Mouse (Mus musculus): ENCODE results near the gene Tgfb1i1. TPM values are rescaled to one million over a fixed set of nuclear protein-coding genes. Genes with fewer than 3 reads are reported as not detected.

The Tgfb1i1 gene
- polyA plus RNA-seq, 1 experiment from 2014 or later: 15.0 TPM

DNA sequence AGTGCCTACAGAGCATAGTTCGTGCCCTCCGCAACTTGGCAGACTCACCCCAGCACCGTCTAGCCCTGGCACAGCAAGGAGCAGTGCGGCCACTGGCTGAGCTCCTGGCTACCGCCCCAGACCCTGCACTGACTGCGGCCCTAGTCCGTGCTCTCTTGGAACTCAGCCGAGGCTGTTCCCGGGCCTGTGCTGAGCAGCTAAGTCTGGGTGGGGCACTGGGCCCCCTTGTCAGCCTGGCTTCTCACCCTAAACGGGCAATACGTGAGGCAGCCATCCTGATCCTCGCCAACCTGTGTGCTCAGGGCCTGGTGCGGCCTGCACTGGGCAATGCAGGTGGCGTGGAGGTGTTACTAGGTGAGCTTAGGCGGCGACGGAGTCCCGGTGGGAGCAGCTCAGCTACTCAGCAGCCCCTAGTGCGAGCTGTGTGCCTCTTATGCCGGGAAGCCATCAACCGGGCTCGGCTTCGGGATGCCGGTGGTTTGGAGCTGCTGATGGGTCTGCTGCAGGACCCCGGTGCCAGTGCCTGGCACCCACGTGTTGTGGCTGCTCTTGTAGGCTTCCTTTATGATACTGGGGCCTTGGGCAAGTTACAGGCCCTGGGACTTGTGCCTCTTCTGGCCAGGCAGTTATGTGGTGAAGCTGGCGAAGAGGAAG, 6.4 kb upstream of the Tgfb1i1 start:
- H3K27me3 ChIP-seq (replicated peaks; ENCODE audit: control insufficient read depth, insufficient read depth, low read length): no peaks in the 10 kb centered on the region
- no peak for ATAC-seq
- H3K9ac ChIP-seq (replicated peaks; ENCODE audit: low read depth, low read length): no peak overlapping the region
- H3K4me1 ChIP-seq (replicated peaks; ENCODE audit: control insufficient read depth, insufficient read depth, low read length): peaks cover 12% of the 10 kb centered on the region
- WGBS: 94% methylated on average over 27 of the region's 27 CpGs
- no peaks in the 10 kb centered on the region for H3K36me3 ChIP-seq (ENCODE audit: control insufficient read depth, insufficient read depth)
- no peak overlapping the region for H3K4me3 ChIP-seq (replicated peaks; ENCODE audit: low read length)
- no peak overlapping the region for H3K4me2 ChIP-seq (ENCODE audit: low read length)
- no peaks in the 10 kb centered on the region for H3K9me3 ChIP-seq (ENCODE audit: control insufficient read depth, low read length)
- no peak overlapping the region for H3K27ac ChIP-seq (ENCODE audit: low read length)

DNA sequence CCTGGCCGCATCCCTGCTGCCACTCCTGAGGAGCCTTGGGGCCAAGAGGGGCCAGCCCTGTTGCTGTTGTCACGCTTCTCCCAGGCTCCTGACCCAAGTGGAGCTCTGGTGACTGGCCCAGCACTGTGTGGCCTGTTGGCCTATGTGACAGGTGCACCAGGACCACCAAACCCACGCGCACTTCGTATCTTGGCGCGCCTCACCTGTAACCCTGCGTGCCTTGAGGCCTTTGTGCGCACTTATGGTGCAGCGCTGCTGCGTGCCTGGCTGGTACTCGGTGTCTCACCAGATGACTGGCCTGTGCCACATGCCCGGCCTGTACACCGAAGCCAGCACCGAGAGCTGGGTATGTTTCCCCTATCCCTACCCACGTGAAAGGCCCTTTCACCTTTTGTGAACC, 4.3 kb upstream of the Tgfb1i1 start:
- no peak overlapping the region for H3K4me2 ChIP-seq (ENCODE audit: low read length)
- no peak overlapping the region for H3K9ac ChIP-seq (replicated peaks; ENCODE audit: low read depth, low read length)
- peaks cover 21% of the 10 kb centered on the region for H3K4me1 ChIP-seq (replicated peaks; ENCODE audit: control insufficient read depth, insufficient read depth, low read length)
- no peak for ATAC-seq
- H3K27ac ChIP-seq (ENCODE audit: low read length): no peak overlapping the region
- H3K4me3 ChIP-seq (replicated peaks; ENCODE audit: low read length): no peak overlapping the region
- H3K27me3 ChIP-seq (replicated peaks; ENCODE audit: control insufficient read depth, insufficient read depth, low read length): no peaks in the 10 kb centered on the region
- no peaks in the 10 kb centered on the region for H3K36me3 ChIP-seq (ENCODE audit: control insufficient read depth, insufficient read depth)
- no peaks in the 10 kb centered on the region for H3K9me3 ChIP-seq (ENCODE audit: control insufficient read depth, low read length)
- 94% methylated on average over 16 of the region's 16 CpGs for WGBS

DNA sequence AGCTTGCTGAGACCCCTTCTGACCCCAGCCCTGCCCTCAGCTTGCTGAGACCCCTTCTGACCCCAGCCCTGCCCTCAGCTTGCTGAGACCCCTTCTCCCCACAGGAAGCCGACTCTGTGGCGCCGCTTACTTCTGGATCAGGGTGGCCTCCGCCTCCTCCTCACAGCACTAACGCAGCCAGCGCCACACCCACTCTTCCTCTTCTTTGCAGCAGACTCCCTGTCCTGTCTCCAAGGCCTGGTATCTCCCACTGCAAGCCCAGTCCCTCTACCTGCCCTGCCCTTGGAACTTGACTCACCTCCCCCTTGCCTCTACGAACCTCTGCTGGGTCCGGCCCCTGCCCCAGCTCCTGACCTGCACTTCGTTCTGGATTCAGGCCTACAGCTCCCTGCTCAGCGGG, 2.7 kb upstream of the Tgfb1i1 start:
- WGBS: 63% methylated on average over 10 of the region's 10 CpGs
- Histone ChIP-seq H3K27ac (ENCODE audit: low read length) (no peak overlapping the region), H3K4me1 (replicated peaks; ENCODE audit: control insufficient read depth, insufficient read depth, low read length) (peaks cover 16% of the 10 kb centered on the region), H3K36me3 (ENCODE audit: control insufficient read depth, insufficient read depth) (no peaks in the 10 kb centered on the region), H3K9me3 (ENCODE audit: control insufficient read depth, low read length) (no peaks in the 10 kb centered on the region), H3K9ac (replicated peaks; ENCODE audit: low read depth, low read length) (no peak overlapping the region), H3K27me3 (replicated peaks; ENCODE audit: control insufficient read depth, insufficient read depth, low read length) (no peaks in the 10 kb centered on the region), H3K4me3 (replicated peaks; ENCODE audit: low read length) (no peak overlapping the region), H3K4me2 (ENCODE audit: low read length) (no peak overlapping the region)
- ATAC-seq: no peak

DNA sequence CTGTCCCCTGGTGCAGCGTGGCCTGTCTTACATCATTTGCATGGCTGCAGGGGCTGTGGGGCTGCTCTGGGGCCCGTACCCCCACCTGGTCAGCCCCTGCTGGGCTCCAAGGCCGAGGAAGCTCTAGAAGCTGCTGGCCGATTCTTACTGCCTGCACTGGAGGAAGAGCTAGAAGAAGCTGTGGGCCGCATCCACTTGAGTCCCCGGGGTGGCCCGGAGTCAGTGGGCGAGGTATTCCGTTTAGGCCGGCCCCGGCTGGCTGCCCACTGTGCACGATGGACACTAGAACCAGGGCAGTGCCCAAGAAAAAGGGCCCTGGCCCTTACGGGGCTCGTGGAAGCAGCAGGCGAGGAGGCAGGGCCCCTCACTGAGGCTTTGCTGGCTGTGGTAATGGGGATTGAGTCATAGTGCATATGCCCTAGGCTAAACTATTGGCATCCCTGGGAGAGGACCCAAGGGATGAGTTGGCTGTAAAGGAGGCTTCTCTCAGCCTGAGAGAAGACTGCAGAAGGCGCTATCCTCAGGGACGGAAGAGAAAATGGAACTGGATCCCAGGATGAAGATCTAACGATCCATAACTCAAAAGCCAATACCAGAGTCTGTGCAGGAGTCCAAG, 2.1 kb upstream of the Tgfb1i1 start:
- Histone ChIP-seq H3K4me1 (replicated peaks; ENCODE audit: control insufficient read depth, insufficient read depth, low read length) (peaks cover 14% of the 10 kb centered on the region), H3K4me3 (replicated peaks; ENCODE audit: low read length) (no peak overlapping the region), H3K27ac (ENCODE audit: low read length) (no peak overlapping the region), H3K9me3 (ENCODE audit: control insufficient read depth, low read length) (no peaks in the 10 kb centered on the region), H3K36me3 (ENCODE audit: control insufficient read depth, insufficient read depth) (no peaks in the 10 kb centered on the region), H3K4me2 (ENCODE audit: low read length) (no peak overlapping the region), H3K9ac (replicated peaks; ENCODE audit: low read depth, low read length) (no peak overlapping the region), H3K27me3 (replicated peaks; ENCODE audit: control insufficient read depth, insufficient read depth, low read length) (no peaks in the 10 kb centered on the region)
- ATAC-seq: no peak
- WGBS: 84% methylated on average over 18 of the region's 18 CpGs

DNA sequence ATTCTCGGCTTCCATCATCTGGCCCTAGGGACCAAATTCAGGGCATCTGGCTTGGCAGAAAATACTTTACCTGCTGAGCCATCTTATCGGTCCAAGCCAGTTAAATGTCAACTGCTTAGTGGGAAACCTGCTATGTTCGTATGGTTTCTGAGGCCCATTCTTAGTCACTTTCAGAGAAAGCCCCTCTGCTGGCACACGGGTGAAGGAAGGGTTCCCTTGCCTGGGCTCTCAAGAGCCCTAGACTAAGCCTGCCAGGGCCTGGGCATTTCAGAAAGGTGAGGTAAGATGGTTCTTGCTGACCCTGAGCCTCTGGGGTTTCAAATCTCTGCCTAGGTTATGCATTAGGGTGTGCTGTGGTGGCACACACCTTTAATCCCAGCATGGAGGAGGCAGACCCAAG, 1.1 kb upstream of the Tgfb1i1 start:
- no peak overlapping the region for H3K27ac ChIP-seq (ENCODE audit: low read length)
- no peak overlapping the region for H3K4me3 ChIP-seq (replicated peaks; ENCODE audit: low read length)
- no peak for ATAC-seq
- WGBS: 82% methylated on average over 4 of the region's 4 CpGs
- no peak overlapping the region for H3K4me2 ChIP-seq (ENCODE audit: low read length)
- peaks cover 14% of the 10 kb centered on the region for H3K4me1 ChIP-seq (replicated peaks; ENCODE audit: control insufficient read depth, insufficient read depth, low read length)
- H3K36me3 ChIP-seq (ENCODE audit: control insufficient read depth, insufficient read depth): no peaks in the 10 kb centered on the region
- H3K9ac ChIP-seq (replicated peaks; ENCODE audit: low read depth, low read length): no peak overlapping the region
- H3K27me3 ChIP-seq (replicated peaks; ENCODE audit: control insufficient read depth, insufficient read depth, low read length): no peaks in the 10 kb centered on the region
- no peaks in the 10 kb centered on the region for H3K9me3 ChIP-seq (ENCODE audit: control insufficient read depth, low read length)

DNA sequence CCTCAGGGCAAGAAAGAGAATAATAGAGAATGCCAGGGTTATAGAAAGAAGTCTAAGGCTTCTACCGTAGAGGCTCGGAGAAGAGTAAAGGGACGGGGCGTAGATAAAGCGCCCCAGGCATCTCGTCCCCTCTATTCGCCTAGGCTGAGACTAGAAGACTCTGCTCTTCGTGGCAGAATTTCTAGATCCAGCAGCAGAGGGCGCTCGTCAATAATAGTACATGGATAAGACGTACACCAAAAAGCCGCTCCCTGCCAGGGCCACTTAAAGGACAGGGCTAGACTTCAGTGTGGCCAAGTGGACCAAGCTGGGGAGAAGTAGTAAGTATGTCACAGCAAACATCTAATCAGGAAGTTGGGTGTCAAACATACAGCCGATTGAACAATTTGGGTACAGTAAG, 831 bp downstream of the Tgfb1i1 start:
- ATAC-seq: peak; percentile 88

DNA sequence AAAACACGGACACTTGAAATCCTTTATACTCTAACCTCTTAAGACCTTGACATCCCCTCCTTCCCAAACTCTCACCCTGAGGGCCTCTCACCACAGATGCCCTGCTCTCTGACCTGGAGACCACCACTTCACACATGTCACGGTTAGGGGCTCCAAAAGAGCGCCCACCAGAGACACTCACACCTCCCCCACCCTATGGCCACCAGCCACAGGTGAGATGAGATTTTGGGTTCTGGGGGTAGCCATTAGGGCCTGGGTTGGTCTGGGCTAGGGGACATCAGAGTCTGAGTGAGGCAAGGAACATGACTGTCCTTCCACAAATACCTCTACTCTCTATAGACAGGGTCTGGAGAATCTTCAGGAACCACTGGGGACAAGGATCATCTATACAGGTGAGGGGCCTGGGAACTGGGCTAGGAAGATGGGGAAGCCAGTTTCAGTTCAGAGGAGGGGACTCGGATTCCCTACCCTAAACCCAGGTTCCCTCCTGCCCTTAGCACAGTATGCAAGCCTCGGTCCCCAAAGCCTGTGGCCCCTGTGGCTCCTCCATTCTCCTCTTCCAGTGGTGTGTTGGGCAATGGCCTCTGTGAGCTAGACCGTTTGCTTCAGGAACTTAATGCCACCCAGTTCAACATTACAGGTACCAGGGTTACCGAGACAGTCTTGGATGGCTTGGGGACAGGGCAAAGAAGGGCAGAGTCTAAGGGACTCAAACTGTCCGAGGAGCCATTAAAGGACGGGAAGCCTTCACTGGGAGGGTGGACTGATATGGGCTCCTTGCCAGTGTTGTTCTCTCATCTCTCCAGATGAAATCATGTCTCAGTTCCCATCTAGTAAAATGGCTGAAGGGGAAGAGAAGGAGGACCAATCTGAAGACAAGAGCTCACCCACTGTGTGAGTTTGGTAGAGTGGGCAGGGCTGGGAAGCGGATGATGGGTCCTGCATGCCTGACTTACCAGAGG, 1.8 kb downstream of the Tgfb1i1 start:
- WGBS: 82% methylated on average over 10 of the region's 10 CpGs
- H3K4me2 ChIP-seq (ENCODE audit: low read length): no peak overlapping the region

More for the DNA sequence above, 831 bp downstream of the Tgfb1i1 start:
- Histone ChIP-seq H3K4me1 (replicated peaks; ENCODE audit: control insufficient read depth, insufficient read depth, low read length) (peaks cover 22% of the 10 kb centered on the region), H3K36me3 (ENCODE audit: control insufficient read depth, insufficient read depth) (no peaks in the 10 kb centered on the region), H3K27me3 (replicated peaks; ENCODE audit: control insufficient read depth, insufficient read depth, low read length) (no peaks in the 10 kb centered on the region), H3K9me3 (ENCODE audit: control insufficient read depth, low read length) (no peaks in the 10 kb centered on the region), H3K4me3 (replicated peaks; ENCODE audit: low read length) (peak overlapping the region; percentile 44), H3K9ac (replicated peaks; ENCODE audit: low read depth, low read length) (peak overlapping the region; percentile 61), H3K27ac (ENCODE audit: low read length) (peak overlapping the region; percentile 59), H3K4me2 (ENCODE audit: low read length) (peak overlapping the region; percentile 67)
- 3% methylated on average over 13 of the region's 13 CpGs for WGBS

DNA sequence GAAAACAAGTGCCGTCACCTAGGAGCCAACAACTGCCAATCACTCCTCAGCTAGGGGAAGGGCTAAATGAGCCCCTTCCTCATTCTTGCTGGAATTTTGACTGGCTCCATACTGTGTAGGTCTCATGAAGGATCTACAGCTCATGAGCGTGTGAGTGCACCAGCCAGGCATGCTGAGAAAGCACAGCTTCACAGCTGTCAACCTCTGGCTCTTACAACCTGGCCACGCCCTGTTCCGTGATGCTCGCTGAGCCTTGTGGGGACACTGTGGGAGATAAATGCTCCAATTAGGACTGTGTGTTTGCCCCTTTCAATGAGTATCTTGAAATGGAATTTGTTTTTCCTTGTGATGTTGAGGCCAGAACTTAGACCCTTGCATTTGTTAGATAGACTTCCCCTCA, 3.4 kb downstream of the Tgfb1i1 start:
- 80% methylated on average over 5 of the region's 5 CpGs for WGBS
- Histone ChIP-seq H3K4me1 (replicated peaks; ENCODE audit: control insufficient read depth, insufficient read depth, low read length) (peaks cover 28% of the 10 kb centered on the region), H3K9me3 (ENCODE audit: control insufficient read depth, low read length) (no peaks in the 10 kb centered on the region), H3K27me3 (replicated peaks; ENCODE audit: control insufficient read depth, insufficient read depth, low read length) (no peaks in the 10 kb centered on the region), H3K4me3 (replicated peaks; ENCODE audit: low read length) (no peak overlapping the region), H3K9ac (replicated peaks; ENCODE audit: low read depth, low read length) (no peak overlapping the region), H3K4me2 (ENCODE audit: low read length) (no peak overlapping the region), H3K27ac (ENCODE audit: low read length) (no peak overlapping the region), H3K36me3 (ENCODE audit: control insufficient read depth, insufficient read depth) (no peaks in the 10 kb centered on the region)
- ATAC-seq: no peak

More for the DNA sequence above, 1.8 kb downstream of the Tgfb1i1 start:
- H3K27me3 ChIP-seq (replicated peaks; ENCODE audit: control insufficient read depth, insufficient read depth, low read length): no peaks in the 10 kb centered on the region
- ATAC-seq: no peak
- peaks cover 28% of the 10 kb centered on the region for H3K4me1 ChIP-seq (replicated peaks; ENCODE audit: control insufficient read depth, insufficient read depth, low read length)
- no peaks in the 10 kb centered on the region for H3K36me3 ChIP-seq (ENCODE audit: control insufficient read depth, insufficient read depth)
- no peaks in the 10 kb centered on the region for H3K9me3 ChIP-seq (ENCODE audit: control insufficient read depth, low read length)
- H3K4me3 ChIP-seq (replicated peaks; ENCODE audit: low read length): no peak overlapping the region
- no peak overlapping the region for H3K9ac ChIP-seq (replicated peaks; ENCODE audit: low read depth, low read length)
- H3K27ac ChIP-seq (ENCODE audit: low read length): no peak overlapping the region

DNA sequence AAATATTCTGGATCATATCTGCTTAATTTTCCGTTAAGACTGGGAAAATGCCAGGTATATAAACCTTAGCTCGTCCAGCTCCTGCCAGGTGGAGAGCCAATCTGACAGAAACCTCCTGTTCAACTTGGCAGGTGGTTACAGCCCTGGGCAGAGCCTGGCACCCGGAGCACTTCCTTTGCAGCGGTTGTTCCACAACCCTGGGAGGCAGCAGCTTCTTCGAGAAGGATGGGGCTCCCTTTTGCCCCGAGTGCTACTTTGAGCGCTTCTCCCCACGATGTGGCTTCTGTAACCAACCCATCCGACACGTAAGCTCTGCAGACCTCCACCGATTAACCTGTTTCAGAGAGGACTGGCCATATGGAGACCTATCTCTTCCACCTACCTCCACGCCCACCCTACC, 5.3 kb downstream of the Tgfb1i1 start:
- WGBS: 48% methylated on average over 12 of the region's 12 CpGs
- H3K9ac ChIP-seq (replicated peaks; ENCODE audit: low read depth, low read length): peak overlapping the region; percentile 22; the same call in 1 of the 2 replicates
- no peak for ATAC-seq
- H3K9me3 ChIP-seq (ENCODE audit: control insufficient read depth, low read length): no peaks in the 10 kb centered on the region
- peak overlapping the region; percentile 68 for H3K4me2 ChIP-seq (ENCODE audit: low read length)
- H3K4me1 ChIP-seq (replicated peaks; ENCODE audit: control insufficient read depth, insufficient read depth, low read length): peaks cover 17% of the 10 kb centered on the region
- no peaks in the 10 kb centered on the region for H3K27me3 ChIP-seq (replicated peaks; ENCODE audit: control insufficient read depth, insufficient read depth, low read length)
- peak overlapping the region; percentile 44 for H3K4me3 ChIP-seq (replicated peaks; ENCODE audit: low read length)
- H3K27ac ChIP-seq (ENCODE audit: low read length): no peak overlapping the region
- no peaks in the 10 kb centered on the region for H3K36me3 ChIP-seq (ENCODE audit: control insufficient read depth, insufficient read depth)

Measured in forebrain, embryonic 16.5 days (tissue).